ENCODE assay signal across 23 mouse cellular contexts in the genomic region with DNA sequence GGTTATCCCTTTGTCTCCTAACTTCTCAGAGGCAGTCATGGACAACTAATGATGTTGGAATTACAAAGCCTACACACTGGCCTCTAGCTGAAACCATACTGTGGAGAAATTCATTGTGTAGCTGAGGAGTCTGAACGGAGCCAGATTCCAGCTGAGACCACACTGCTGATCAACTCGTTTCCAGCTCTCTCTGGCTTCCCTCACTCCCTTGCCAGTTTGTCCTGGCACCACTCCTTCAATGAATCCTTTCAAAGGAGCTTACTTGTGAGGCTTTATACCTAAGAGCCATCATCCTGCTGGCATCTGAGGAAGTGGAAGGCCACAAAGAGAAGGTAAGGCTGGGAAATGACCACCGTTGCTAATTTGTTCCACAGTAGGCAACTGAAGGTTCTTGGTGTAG.
A peak's percentile ranks its signal among the peaks of the same experiment; 100 is the strongest.
DNase-seq lines count a peak whose midpoint lies in the region; ATAC-seq lines count a peak whose summit lies in the region.
"Had no signal": no experiment of that assay in that cellular context is flagged by ENCODE, and none has a peak within 500 bp of the region (broad histone marks: within the 10 kb centered on the region; RNA-seq: fewer than 3 reads in every experiment).

No protein-coding gene starts in this region.

- H3K9me3 ChIP-seq in hindbrain, embryonic 15.5 days = no peaks in the 10 kb centered on the region
- H3K9me3 ChIP-seq in hindbrain, embryonic 12.5 days (replicated peaks) = no peaks in the 10 kb centered on the region
- no peaks in the 10 kb centered on the region for H3K9me3 ChIP-seq in intestine, embryonic 15.5 days
- H3K9me3 ChIP-seq: embryonic facial prominence, embryonic 13.5 days; forebrain, embryonic 15.5 days; heart, embryonic 10.5 days; neural tube, embryonic 13.5 days had no signal

- DNase-seq in Muller cell, postnatal 12 days (ENCODE audit: inconsistent ontology term) = peak; percentile 72
- peak; percentile 85 for DNase-seq in cerebellum, adult 11-12 months
- peak; percentile 86 to 92 for DNase-seq in cerebellum, postnatal 10 days
- no peak for DNase-seq in urinary bladder, postnatal 14 days (ENCODE audit: low spot score)
- DNase-seq in embryo, embryonic 9.5 days (ENCODE audit: extremely low spot score) = no peak
- DNase-seq: adrenal gland, postnatal 36 days; kidney, adult 8-10 months; kidney, postnatal 14 days; lung, embryonic 14.5 days; midbrain, embryonic 14.5 days; retina, postnatal 1 day; thymus, postnatal 14 days had no signal

- ATAC-seq in hindbrain, embryonic 15.5 days (ENCODE audit: low FRiP score, low read depth) = peak; percentile 73
- no peak for ATAC-seq in hindbrain, embryonic 12.5 days (ENCODE audit: low FRiP score)
- no peak for ATAC-seq in intestine, embryonic 15.5 days
- ATAC-seq: CD4-positive, CD25-positive, alpha-beta regulatory T cell, adult 4 months; forebrain, embryonic 15.5 days had no signal

- 57% methylated on average over 3 of the region's 3 CpGs for WGBS in hindbrain, embryonic 15.5 days
- WGBS in hindbrain, embryonic 12.5 days = 69% methylated on average over 3 of the region's 3 CpGs
- WGBS in intestine, embryonic 15.5 days = 82% methylated on average over 3 of the region's 3 CpGs

- H3K27ac ChIP-seq in hindbrain, embryonic 15.5 days (replicated peaks) = no peak overlapping the region
- no peak overlapping the region for H3K27ac ChIP-seq in hindbrain, embryonic 12.5 days
- H3K27ac ChIP-seq in intestine, embryonic 15.5 days = no peak overlapping the region
- H3K27ac ChIP-seq: embryonic facial prominence, embryonic 13.5 days; forebrain, embryonic 15.5 days; heart, embryonic 10.5 days; liver, embryonic 14.5 days; neural tube, embryonic 13.5 days had no signal

- no peaks in the 10 kb centered on the region for H3K27me3 ChIP-seq in hindbrain, embryonic 15.5 days
- H3K27me3 ChIP-seq in hindbrain, embryonic 12.5 days = no peaks in the 10 kb centered on the region
- H3K27me3 ChIP-seq in intestine, embryonic 15.5 days (replicated peaks) = no peaks in the 10 kb centered on the region
- H3K27me3 ChIP-seq: embryonic facial prominence, embryonic 13.5 days; forebrain, embryonic 15.5 days; neural tube, embryonic 13.5 days had no signal

- no peaks in the 10 kb centered on the region for H3K36me3 ChIP-seq in hindbrain, embryonic 15.5 days
- H3K36me3 ChIP-seq in hindbrain, embryonic 12.5 days = no peaks in the 10 kb centered on the region
- H3K36me3 ChIP-seq in intestine, embryonic 15.5 days = no peaks in the 10 kb centered on the region
- H3K36me3 ChIP-seq: embryonic facial prominence, embryonic 13.5 days; forebrain, embryonic 15.5 days; heart, embryonic 10.5 days; neural tube, embryonic 13.5 days had no signal

- H3K9ac ChIP-seq in hindbrain, embryonic 15.5 days = no peak overlapping the region
- no peak overlapping the region for H3K9ac ChIP-seq in hindbrain, embryonic 12.5 days
- H3K9ac ChIP-seq in intestine, embryonic 15.5 days = no peak overlapping the region
- H3K9ac ChIP-seq: embryonic facial prominence, embryonic 13.5 days; forebrain, embryonic 15.5 days; liver, embryonic 14.5 days; lung, embryonic 14.5 days; neural tube, embryonic 13.5 days had no signal

- no peak overlapping the region for H3K4me2 ChIP-seq in hindbrain, embryonic 15.5 days
- H3K4me2 ChIP-seq in hindbrain, embryonic 12.5 days (replicated peaks) = no peak overlapping the region
- no peak overlapping the region for H3K4me2 ChIP-seq in intestine, embryonic 15.5 days (replicated peaks)
- H3K4me2 ChIP-seq: embryonic facial prominence, embryonic 13.5 days; forebrain, embryonic 15.5 days; lung, embryonic 14.5 days; neural tube, embryonic 13.5 days had no signal

- H3K4me1 ChIP-seq in hindbrain, embryonic 15.5 days (replicated peaks) = no peaks in the 10 kb centered on the region
- H3K4me1 ChIP-seq in hindbrain, embryonic 12.5 days = no peaks in the 10 kb centered on the region
- no peaks in the 10 kb centered on the region for H3K4me1 ChIP-seq in intestine, embryonic 15.5 days (replicated peaks)
- H3K4me1 ChIP-seq: embryonic facial prominence, embryonic 13.5 days; forebrain, embryonic 15.5 days; heart, embryonic 10.5 days; neural tube, embryonic 13.5 days had no signal

- no peak overlapping the region for H3K4me3 ChIP-seq in hindbrain, embryonic 15.5 days
- H3K4me3 ChIP-seq in hindbrain, embryonic 12.5 days = no peak overlapping the region
- no peak overlapping the region for H3K4me3 ChIP-seq in intestine, embryonic 15.5 days (replicated peaks)
- H3K4me3 ChIP-seq: embryonic facial prominence, embryonic 13.5 days; erythroblast, embryonic 14.5 days; forebrain, embryonic 15.5 days; heart, embryonic 10.5 days; myocyte; neural tube, embryonic 13.5 days had no signal

Comparison
In these comparisons a context has a peak if more than half of its experiments do, and no peak if none do; other contexts are left out.
1. DNase-seq: peak in Muller cell, postnatal 12 days (single experiment), cerebellum, adult 11-12 months (single experiment) and cerebellum, postnatal 10 days (2 of 2); none in urinary bladder, postnatal 14 days (single experiment) and embryo, embryonic 9.5 days (single experiment).